ENCODE assay signal across 12 mouse cellular contexts in genomic region chr13:52875089-52875488, GRCm38 (mm10). TPM values are rescaled to one million over a fixed set of nuclear protein-coding genes. Genes with fewer than 3 reads are reported as not detected.
DNase-seq lines count a peak whose midpoint lies in the region; ATAC-seq and TF ChIP-seq lines count a peak whose summit lies in the region.
"Had no signal": no experiment of that assay in that cellular context is flagged by ENCODE, and none has a peak within 500 bp of the region (broad histone marks: within the 10 kb centered on the region; RNA-seq: fewer than 3 reads in every experiment).

No protein-coding gene starts in this region.

- no peak overlapping the region for H3K4me2 ChIP-seq in liver, postnatal 0 days (ENCODE audit: low read depth, low read length)

- H3K9ac ChIP-seq in liver, postnatal 0 days (replicated peaks) = no peak overlapping the region

- no peak for TF ChIP-seq POLR2A in lung, adult 2 months (IDR thresholded peaks at IDR 0.05; ENCODE audit: borderline replicate concordance, extremely low read depth, low read depth, low read length)

- no peaks in the 10 kb centered on the region for H3K9me3 ChIP-seq in heart, embryonic 10.5 days
- H3K9me3 ChIP-seq in liver, postnatal 0 days (ENCODE audit: low read length) = no peaks in the 10 kb centered on the region

- H3K27ac ChIP-seq in heart, embryonic 10.5 days = 0 out of 2 replicates have a peak overlapping the region, but pooled peaks have one; percentile 25
- H3K27ac ChIP-seq in liver, postnatal 0 days (ENCODE audit: low read depth) = no peak overlapping the region

- TF ChIP-seq EP300 in liver, postnatal 0 days (IDR thresholded peaks at IDR 0.05; ENCODE audit: low read depth) = no peak

- ATAC-seq in liver, postnatal 0 days = no peak
- ATAC-seq: intestine, postnatal 0 days had no signal

- no peak for TF ChIP-seq CTCF in lung, adult 2 months (IDR thresholded peaks at IDR 0.05; ENCODE audit: insufficient read depth, low read length)
- TF ChIP-seq CTCF in liver, postnatal 0 days (IDR thresholded peaks at IDR 0.05; ENCODE audit: low read depth) = no peak

- H3K36me3 ChIP-seq in heart, embryonic 10.5 days = no peaks in the 10 kb centered on the region
- no peaks in the 10 kb centered on the region for H3K36me3 ChIP-seq in liver, postnatal 0 days (replicated peaks; ENCODE audit: insufficient read depth, low read length)

- no peak for DNase-seq in heart, embryonic 10.5 days (ENCODE audit: low spot score)
- no peak for DNase-seq in heart, postnatal 10 days
- peak; percentile 24 for DNase-seq in lung, postnatal 36 days
- no peak for DNase-seq in lung, adult 2 months
- peak; percentile 63 for DNase-seq in CD4-positive, CD25-positive, alpha-beta regulatory T cell, adult 2 months (ENCODE audit: low read depth, low spot score)
- DNase-seq in brain, adult 2 months (ENCODE audit: low read depth, low spot score) = peak; percentile 41
- DNase-seq in layer of hippocampus, postnatal 14 days (ENCODE audit: low spot score in 2 of 2) = no peak
- DNase-seq in liver, postnatal 0 days = no peak
- DNase-seq: left cerebral cortex, postnatal 4 days; thymus, adult 18-20 months had no signal

- peaks cover 49% of the 10 kb centered on the region for H3K4me1 ChIP-seq in heart, embryonic 10.5 days
- no peaks in the 10 kb centered on the region for H3K4me1 ChIP-seq in lung, adult 2 months (ENCODE audit: control insufficient read depth, insufficient read depth, low read length)
- H3K4me1 ChIP-seq in liver, postnatal 0 days (ENCODE audit: insufficient read depth) = no peaks in the 10 kb centered on the region

- no peaks in the 10 kb centered on the region for H3K27me3 ChIP-seq in heart, embryonic 10.5 days (ENCODE audit: insufficient read depth, poor library complexity, severe bottlenecking)
- H3K27me3 ChIP-seq in liver, postnatal 0 days (ENCODE audit: insufficient read depth, low read length) = no peaks in the 10 kb centered on the region

- H3K4me3 ChIP-seq in heart, embryonic 10.5 days = no peak overlapping the region
- H3K4me3 ChIP-seq in lung, adult 2 months (replicated peaks; ENCODE audit: extremely low read depth, low read depth, low read length) = no peak overlapping the region
- no peak overlapping the region for H3K4me3 ChIP-seq in liver, postnatal 0 days (ENCODE audit: low read depth, low read length)
- H3K4me3 ChIP-seq: layer of hippocampus, adult 2 months had no signal

- intact Hi-C loops in heart, postnatal 10 days (cut with DNase I) = no loop called here

- WGBS in heart, embryonic 10.5 days = 59% methylated on average over 6 of the region's 6 CpGs
- WGBS in lung, adult 2 months = 58% methylated on average over 6 of the region's 6 CpGs
- WGBS in liver, postnatal 0 days (ENCODE audit: insufficient replicate concordance) = 64% methylated on average over 6 of the region's 6 CpGs

RNA-seq across cellular contexts. Expression of gene Auh, which starts 54.4 kb away (rescaled TPM):
- 44.9 and 53.3 TPM in 2 replicates for polyA plus RNA-seq in heart, embryonic 10.5 days (2016; fragmentation: Nextera tagmentation; extraction: Ambion mirVana)
- 10 to 100 TPM; 74.1 to 75.8 TPM for total RNA-seq in heart, postnatal 10 days (2021)
- 17.7 and 24.9 TPM in 2 replicates for polyA plus RNA-seq in lung, adult 2 months (2012; rRNA removed)
- 100 to 1,000 TPM in 1 of 2 experiments, 10 to 100 TPM in 1; 99.3 to 109 TPM for total RNA-seq in layer of hippocampus, postnatal 14 days (2021)
- polyA plus RNA-seq in liver, postnatal 0 days (2015; fragmentation: Nextera tagmentation; extraction: Ambion mirVana) = 33.2 and 37.4 TPM in 2 replicates

Comparison
In these comparisons a context has a peak if more than half of its experiments do, and no peak if none do; other contexts are left out.
1. DNase-seq: peak in lung, postnatal 36 days (single experiment), CD4-positive, CD25-positive, alpha-beta regulatory T cell, adult 2 months (single experiment) and brain, adult 2 months (single experiment); none in heart, embryonic 10.5 days (single experiment), heart, postnatal 10 days (0 of 2), lung, adult 2 months (single experiment), layer of hippocampus, postnatal 14 days (0 of 2) and liver, postnatal 0 days (single experiment).